Mouse (Mus musculus): ENCODE results near the gene Asap2.

- TF ChIP-seq CTCF (conservative IDR thresholded peaks at IDR 0.05; ENCODE audit: low read length) (no peak), POU5F1 (IDR thresholded peaks at IDR 0.05; ENCODE audit: borderline replicate concordance, low read length) (no peak)
Measured at GRCm38 (mm10) chr12:21195497-21195896, 205.2 kb downstream of the Asap2 start.

All from E14TG2a.4 (cell line).